Mouse (Mus musculus): ENCODE measurements at regions not wholly inside any gene's neighbourhood (a gene's known extent, or its start where the extent isn't known, plus 50 kb on each side); places are given as distances from the start of the nearest gene placed in this dataset.

- TF ChIP-seq CTCF (IDR thresholded peaks at IDR 0.05; ENCODE audit: extremely low read depth, insufficient read depth, insufficient read length, insufficient replicate concordance), result no peak
- TF ChIP-seq POLR2A (IDR thresholded peaks at IDR 0.05; ENCODE audit: low read depth, low read length), result no peak
Measured at GRCm38 (mm10) chr5:118334054-118334453, 89.0 kb downstream of the 2410131K14Rik start.
